Mouse (Mus musculus): ENCODE measurements around the gene Ebp.

DNA sequence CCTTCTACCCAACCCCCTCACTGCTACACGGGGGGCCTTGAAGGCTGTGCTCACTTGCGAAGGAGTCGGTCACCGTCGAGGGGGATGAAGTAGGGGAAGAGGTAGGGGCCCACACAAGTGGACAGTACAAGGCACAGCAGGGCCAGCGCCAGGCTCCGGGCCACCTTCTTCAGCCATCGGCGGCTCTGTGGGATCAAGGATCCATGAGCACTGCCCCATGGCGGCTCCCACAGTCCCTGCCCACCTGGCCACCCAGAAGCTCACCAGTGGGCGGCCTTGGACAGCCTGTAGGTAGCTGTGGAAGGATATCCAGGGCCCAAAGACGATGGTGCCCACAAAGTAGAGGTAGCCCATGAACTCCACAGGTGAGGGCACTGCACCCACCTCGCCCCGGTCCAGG is 9.8 kb upstream of the Ebp start:
- TF ChIP-seq CTCF (IDR thresholded peaks at IDR 0.05; ENCODE audit: low read depth) (no peak), EP300 (IDR thresholded peaks at IDR 0.05; ENCODE audit: low read depth) (no peak)
